Mouse (Mus musculus) MEL (cell line): Measurements from ENCODE around the gene Mob3c.
A peak's percentile ranks its signal among the peaks of the same experiment; 100 is the strongest.

Source experiments
- CTCF ChIP-seq, 3 experiments: IDR thresholded peaks in 2 of 3; conservative IDR thresholded peaks in 1 of 3; 2 replicates each; pipeline ENCODE4 v1.5.1; 2011 to 2012; ENCODE audit warnings: low read length in 3 of 3, low read depth in 2 of 3, mild to moderate bottlenecking in 2 of 3, improper control_type of control experiment in 1 of 3, inconsistent platforms in 1 of 3, mixed read lengths in 1 of 3, moderate library complexity in 1 of 3; ENCODE audit not compliant: control insufficient read depth in 1 of 3, insufficient read depth in 1 of 3, poor library complexity in 1 of 3, severe bottlenecking in 1 of 3
- EP300 ChIP-seq, 2 experiments: IDR thresholded peaks; 2 replicates each; pipeline ENCODE4 v1.6.1; 2011; ENCODE audit warnings: improper control_type of control experiment in 2 of 2, low read length in 2 of 2, low read depth in 1 of 2, mild to moderate bottlenecking in 1 of 2
- GABPA ChIP-seq: IDR thresholded peaks from 2 replicates; pipeline ENCODE4 v1.6.1; 2012; ENCODE audit warnings: low read depth, mild to moderate bottlenecking, inconsistent platforms, low read length, improper control_type of control experiment, moderate library complexity
- MAZ ChIP-seq: IDR thresholded peaks from 2 replicates; pipeline ENCODE4 v1.6.1; 2012; ENCODE audit warnings: low read depth, mild to moderate bottlenecking, inconsistent platforms, low read length, improper control_type of control experiment
- POLR2A ChIP-seq, 2 experiments: IDR thresholded peaks; 2 replicates each; pipeline ENCODE4 v1.6.1; 2011 to 2012; ENCODE audit warnings: low read length in 2 of 2, mild to moderate bottlenecking in 2 of 2, control low read depth in 1 of 2, improper control_type of control experiment in 1 of 2, low read depth in 1 of 2, moderate library complexity in 1 of 2; ENCODE audit not compliant: control insufficient read depth in 1 of 2, insufficient read depth in 1 of 2, poor library complexity in 1 of 2
- POLR2AphosphoS5 ChIP-seq: IDR thresholded peaks from 2 replicates; pipeline ENCODE4 v1.6.1; 2012; ENCODE audit warnings: low read depth, borderline replicate concordance, mild to moderate bottlenecking, inconsistent platforms, low read length, moderate library complexity, mixed read lengths
- UBTF ChIP-seq: IDR thresholded peaks from 2 replicates; pipeline ENCODE4 v1.6.1; 2012; ENCODE audit warnings: low read depth, mild to moderate bottlenecking, inconsistent platforms, low read length, improper control_type of control experiment, moderate library complexity, borderline replicate concordance; ENCODE audit not compliant: insufficient read depth
- ZNF384 ChIP-seq: IDR thresholded peaks from 2 replicates; pipeline ENCODE4 v1.6.1; 2012; ENCODE audit warnings: low read depth, mild to moderate bottlenecking, inconsistent platforms, low read length, improper control_type of control experiment

- no peak for TF ChIP-seq CTCF (IDR thresholded peaks at IDR 0.05 in 2 of 3, conservative IDR thresholded peaks at IDR 0.05 in 1 of 3; ENCODE audit: control insufficient read depth in 1 of 3, insufficient read depth in 1 of 3, low read depth in 2 of 3, low read length in 3 of 3, poor library complexity in 1 of 3, severe bottlenecking in 1 of 3)
- TF ChIP-seq GABPA = no peak
- TF ChIP-seq MAZ = no peak
- no peak for TF ChIP-seq POLR2A (IDR thresholded peaks at IDR 0.05; ENCODE audit: control insufficient read depth in 1 of 2, insufficient read depth in 1 of 2, low read depth in 1 of 2, low read length in 2 of 2, poor library complexity in 1 of 2)
- peak; percentile 76 to 79 for TF ChIP-seq EP300 (IDR thresholded peaks at IDR 0.05; ENCODE audit: low read depth in 1 of 2, low read length in 2 of 2)
- no peak for TF ChIP-seq UBTF
- no peak for TF ChIP-seq ZNF384
- TF ChIP-seq POLR2AphosphoS5 = no peak
Measured at GRCm38 (mm10) chr4:115847377-115847776, 19.5 kb downstream of the Mob3c start.
